Mouse (Mus musculus) embryonic fibroblast, embryonic 13.5 days (primary cell): Measurements from ENCODE around the gene Dnah7b. TPM values are rescaled to one million over a fixed set of nuclear protein-coding genes. Genes with fewer than 3 reads are reported as not detected.
"Not testable (repeated sequence)": the region's sequence is repeated elsewhere in the genome, so short reads cannot be mapped to it uniquely, and the experiment has no call there.

Experiments used
- H3K27ac ChIP-seq: 2 replicates; pipeline ENCODE4 v1.5.1; 2012; ENCODE audit warnings: low read length, control low read depth, inconsistent platforms; ENCODE audit not compliant: insufficient read depth
- H3K4me1 ChIP-seq: 2 replicates; pipeline ENCODE4 v1.6.1; 2011; ENCODE audit warnings: low read length; ENCODE audit not compliant: control insufficient read depth, insufficient read depth
- H3K4me3 ChIP-seq: 2 replicates; pipeline ENCODE4 v1.5.1; 2011; ENCODE audit warnings: mild to moderate bottlenecking, control low read depth, low read length; ENCODE audit not compliant: insufficient read depth
- CTCF ChIP-seq: IDR thresholded peaks from 2 replicates; pipeline ENCODE4 v1.5.1; 2011; ENCODE audit warnings: mild to moderate bottlenecking, control low read depth, low read length, moderate library complexity, borderline replicate concordance; ENCODE audit not compliant: insufficient read depth
- POLR2A ChIP-seq: IDR thresholded peaks from 2 replicates; pipeline ENCODE4 v1.6.1; 2011; ENCODE audit warnings: low read depth, mild to moderate bottlenecking, control low read depth, low read length, moderate library complexity
- polyA plus RNA-seq: library from polyadenylated mRNA; stranded (reverse); fragments of >200 nt; gene quantifications from 2 replicates; pipeline ENCODE4 v1.2.4, GENCODE M21; 2011; ENCODE audit warnings: low read depth; ENCODE audit not compliant: missing spikeins, insufficient read length

Dnah7b gene
- polyA plus RNA-seq, 1 experiment: 3.1 TPM

DNA sequence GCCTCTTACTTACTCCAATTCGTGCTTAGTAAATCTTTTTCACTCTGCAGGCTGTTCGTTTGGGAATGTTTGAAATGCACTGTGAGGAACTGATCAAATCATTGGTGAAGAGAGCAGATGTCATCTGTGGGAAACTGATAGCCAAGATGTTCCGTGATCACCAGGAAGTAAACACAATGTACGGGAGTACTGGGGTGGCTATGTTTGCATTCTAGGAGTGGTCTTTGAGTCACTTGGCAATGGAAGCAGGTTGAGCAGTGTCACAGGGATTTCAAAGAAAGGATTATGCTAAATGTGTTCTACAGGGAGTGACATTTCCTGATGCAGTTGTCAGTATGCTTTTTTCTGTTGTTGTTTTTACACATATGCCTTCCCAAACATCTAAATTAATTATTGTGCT, 61.9 kb downstream of the Dnah7b start:
- Histone ChIP-seq H3K4me1 (no peaks in the 10 kb centered on the region), H3K4me3 (no peak overlapping the region)
- TF ChIP-seq POLR2A: no peak
- TF ChIP-seq CTCF: no peak

DNA sequence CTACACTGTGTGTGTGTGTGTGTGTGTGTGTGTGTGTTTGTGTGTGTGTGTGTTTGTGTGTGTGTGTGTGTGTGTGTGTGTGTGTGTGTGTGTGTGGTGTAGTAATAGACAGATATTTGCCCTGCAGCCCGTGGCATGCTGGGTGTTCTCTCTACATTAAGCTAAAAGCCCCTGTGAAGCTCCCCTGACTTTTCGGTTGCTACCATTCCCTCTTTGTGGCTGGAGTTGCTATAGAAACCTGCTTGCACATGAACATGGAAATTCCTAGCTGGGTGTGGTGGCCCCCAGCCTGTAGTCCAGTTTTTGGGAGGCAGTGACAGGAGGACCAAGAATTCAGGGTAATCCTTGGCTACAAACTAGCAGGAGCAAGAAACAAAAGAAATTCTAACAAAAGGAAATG, 130.7 kb downstream of the Dnah7b start:
- H3K4me3 ChIP-seq, H3K4me1 ChIP-seq, H3K27ac ChIP-seq: not testable (repeated sequence)

More for the DNA sequence above, 61.9 kb downstream of the Dnah7b start:
- H3K27ac ChIP-seq: no peak overlapping the region

DNA sequence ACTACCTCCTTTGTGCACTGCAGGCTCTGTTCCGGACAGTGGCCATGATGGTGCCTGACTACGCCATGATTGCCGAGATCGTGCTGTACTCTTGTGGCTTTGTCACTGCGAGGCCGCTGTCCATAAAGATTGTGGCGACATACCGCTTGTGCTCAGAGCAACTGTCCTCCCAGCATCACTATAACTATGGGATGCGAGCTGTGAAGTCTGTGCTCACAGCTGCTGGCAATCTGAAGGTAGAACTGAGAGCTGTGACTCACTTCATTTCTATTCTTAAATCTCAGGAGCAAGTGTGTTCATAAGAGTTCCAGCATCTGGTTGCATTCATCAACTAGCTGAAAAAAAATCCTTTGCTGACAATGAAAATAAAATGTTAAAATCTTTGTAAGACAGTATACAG, 135.1 kb downstream of the Dnah7b start:
- not testable (repeated sequence) for H3K4me1 ChIP-seq, H3K27ac ChIP-seq, H3K4me3 ChIP-seq

DNA sequence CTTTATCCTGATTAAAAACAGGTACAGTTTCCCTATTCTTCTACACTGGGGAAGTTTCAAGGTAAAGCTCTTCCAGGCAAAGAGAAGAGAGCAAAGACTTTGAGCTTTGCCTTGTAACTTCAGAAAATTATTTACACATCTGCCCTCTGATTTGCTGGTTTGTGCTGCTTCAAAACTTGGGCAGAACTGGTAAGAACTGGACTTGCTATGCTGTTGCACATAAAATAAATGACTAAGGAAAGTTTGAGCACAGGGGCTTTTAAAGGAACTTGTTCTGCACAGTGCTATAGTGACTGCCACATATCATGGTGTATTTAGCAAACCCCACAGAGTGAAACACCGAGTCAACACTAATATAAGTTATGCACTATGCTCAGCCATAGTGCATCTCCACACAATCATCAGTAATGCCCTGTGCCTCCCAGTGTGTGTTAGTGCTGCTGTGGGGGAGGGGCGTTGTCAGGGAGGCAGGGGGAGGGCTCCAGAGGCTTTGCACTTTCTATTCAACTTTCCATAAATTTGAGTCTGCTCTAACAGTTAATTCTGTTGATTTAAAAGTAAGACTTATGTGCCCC, 144.0 kb downstream of the Dnah7b start:
- H3K4me1 ChIP-seq, H3K4me3 ChIP-seq, H3K27ac ChIP-seq: not testable (repeated sequence)

- H3K4me3 ChIP-seq, H3K27ac ChIP-seq, H3K4me1 ChIP-seq: not testable (repeated sequence)
These were observed 156.6 kb downstream of the Dnah7b start for GRCm38 (mm10) chr1:46222704-46223103.

DNA sequence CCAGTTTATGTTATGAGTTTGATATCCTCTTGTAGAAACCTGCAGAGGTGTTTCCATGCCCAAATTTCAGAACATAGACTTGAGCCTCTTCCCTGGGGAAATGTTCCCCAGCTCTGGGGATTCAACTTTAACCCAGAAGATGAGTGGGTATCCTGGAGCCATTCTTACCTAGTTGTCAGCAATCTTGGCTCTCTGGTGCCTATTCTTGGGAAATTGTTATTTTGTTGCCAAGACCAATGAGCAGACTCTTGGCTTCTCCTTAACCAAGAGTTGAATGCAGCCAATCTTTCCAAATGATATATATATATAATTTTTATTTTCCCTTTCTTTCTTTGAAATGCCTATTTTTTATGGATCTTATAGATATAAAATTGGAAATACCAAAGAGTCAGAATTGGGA, 160.0 kb downstream of the Dnah7b start:
- H3K4me1 ChIP-seq, H3K27ac ChIP-seq, H3K4me3 ChIP-seq: not testable (repeated sequence)

- not testable (repeated sequence) for H3K27ac ChIP-seq, H3K4me3 ChIP-seq, H3K4me1 ChIP-seq
These were observed 202.7 kb downstream of the Dnah7b start for GRCm38 (mm10) chr1:46268841-46269240.

GRCm38 (mm10) chr1:46271927-46272326, 205.8 kb downstream of the Dnah7b start:
- TF ChIP-seq POLR2A (no peak), CTCF (no peak)
- no peak overlapping the region for H3K4me3 ChIP-seq
- no peaks in the 10 kb centered on the region for H3K4me1 ChIP-seq
- no peak overlapping the region for H3K27ac ChIP-seq

DNA sequence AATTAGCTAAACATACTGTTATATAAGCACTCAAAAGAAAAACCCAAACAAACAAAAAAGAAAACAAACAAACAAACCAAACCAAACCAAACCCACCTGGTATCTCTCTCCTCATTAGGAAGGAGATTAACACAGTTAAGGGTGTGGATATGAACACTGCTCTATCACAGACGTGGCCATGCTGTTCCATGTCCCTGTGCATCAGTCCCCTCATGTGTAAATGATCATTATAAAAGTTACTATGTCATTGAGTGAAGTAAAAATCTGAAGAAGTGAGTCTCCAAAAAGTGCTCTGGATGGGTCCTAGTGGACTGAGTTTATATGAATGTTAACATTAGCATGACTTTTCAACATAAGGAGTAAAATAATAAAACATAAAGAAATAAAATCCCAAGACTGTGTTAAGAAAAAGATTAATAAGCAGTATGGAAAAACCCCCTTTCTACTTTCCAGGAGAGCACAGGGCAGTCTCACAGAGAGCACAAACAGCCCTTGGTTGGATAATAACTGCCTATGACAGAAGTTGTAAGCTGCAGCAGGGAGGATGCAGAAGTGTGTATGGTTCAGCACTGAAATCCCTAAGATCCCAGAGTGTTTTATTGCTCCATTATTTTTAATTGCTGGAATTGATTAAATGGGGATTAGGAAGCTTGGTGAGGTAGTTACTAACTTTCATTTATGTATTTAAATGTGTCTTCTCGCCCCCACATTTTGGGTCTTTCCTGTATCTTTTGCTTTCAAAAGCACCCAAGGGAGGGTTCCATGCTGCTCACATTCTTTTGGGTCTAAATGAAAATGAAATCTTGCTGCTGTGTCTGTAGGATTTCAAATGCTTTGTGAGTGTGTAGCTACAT, 212.2 kb downstream of the Dnah7b start:
- not testable (repeated sequence) for H3K27ac ChIP-seq, H3K4me3 ChIP-seq, H3K4me1 ChIP-seq

DNA sequence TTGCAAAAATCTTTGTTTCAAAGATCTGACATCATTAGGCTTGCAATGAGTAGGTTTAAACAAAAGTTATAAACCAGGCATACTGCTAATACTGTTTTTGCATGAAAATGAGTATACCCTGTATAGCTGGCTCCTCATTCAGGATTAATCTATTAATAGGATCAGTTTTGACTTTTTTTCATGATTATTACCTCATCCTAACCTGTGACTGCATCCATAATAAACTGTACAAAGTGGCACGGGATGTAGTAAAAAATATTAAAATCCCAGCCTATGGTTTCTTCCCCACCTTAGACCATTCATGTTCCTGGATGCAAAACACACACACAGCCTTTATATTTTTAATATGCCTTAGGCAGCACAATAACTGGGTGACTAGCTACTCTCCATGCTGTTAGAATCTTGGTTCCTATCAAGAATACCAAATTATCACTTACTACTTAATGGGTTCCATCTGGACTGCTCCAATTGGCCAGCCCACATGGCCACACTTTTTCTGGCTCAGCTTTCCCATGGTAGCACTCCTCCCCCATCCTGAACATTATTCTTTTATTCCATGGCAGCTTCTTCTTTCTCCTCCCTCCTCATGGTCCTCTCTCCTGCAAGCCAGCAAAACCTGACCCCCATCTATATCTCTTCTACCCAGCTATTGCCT, 212.9 kb downstream of the Dnah7b start:
- H3K4me1 ChIP-seq, H3K27ac ChIP-seq, H3K4me3 ChIP-seq: not testable (repeated sequence)

GRCm38 (mm10) chr1:46294451-46294850, 228.3 kb downstream of the Dnah7b start:
- H3K4me3 ChIP-seq, H3K4me1 ChIP-seq: not testable (repeated sequence)

GRCm38 (mm10) chr1:46325942-46326341, 259.8 kb downstream of the Dnah7b start:
- H3K4me3 ChIP-seq, H3K4me1 ChIP-seq, H3K27ac ChIP-seq: not testable (repeated sequence)

More at GRCm38 (mm10) chr1:46294451-46294850, 228.3 kb downstream of the Dnah7b start:
- not testable (repeated sequence) for H3K27ac ChIP-seq

DNA sequence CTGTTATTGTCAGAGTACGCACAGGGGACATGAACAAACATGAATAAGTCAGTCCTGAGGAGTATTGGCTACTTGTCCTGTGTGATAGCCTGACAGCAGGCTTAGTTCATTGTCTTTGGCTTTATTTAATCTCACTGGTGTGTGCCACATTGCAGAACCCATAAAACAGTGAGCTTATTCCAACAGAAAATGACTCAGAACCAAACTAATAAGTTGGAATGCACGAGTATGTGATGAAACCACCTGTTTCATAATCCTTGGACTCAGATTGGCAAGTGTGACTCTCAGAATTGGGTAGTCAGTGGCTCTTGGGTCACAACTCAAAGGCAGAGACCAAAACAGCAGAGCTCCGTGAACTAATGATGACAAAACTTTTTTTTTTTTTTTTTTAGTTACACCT, 279.2 kb downstream of the Dnah7b start:
- not testable (repeated sequence) for H3K4me1 ChIP-seq, H3K27ac ChIP-seq, H3K4me3 ChIP-seq

GRCm38 (mm10) chr1:46380641-46381040, 314.5 kb downstream of the Dnah7b start:
- H3K4me1 ChIP-seq, H3K4me3 ChIP-seq, H3K27ac ChIP-seq: not testable (repeated sequence)

- not testable (repeated sequence) for H3K27ac ChIP-seq, H3K4me1 ChIP-seq, H3K4me3 ChIP-seq
These were observed 328.7 kb downstream of the Dnah7b start for GRCm38 (mm10) chr1:46394681-46395297.
